Mouse (Mus musculus) CH12.LX (cell line): Measurements from ENCODE around the gene Myt1l. TPM values are rescaled to one million over a fixed set of nuclear protein-coding genes. Genes with fewer than 3 reads are reported as not detected.

Experiments used
- DNase-seq: peaks from one replicate; pipeline ENCODE4 v3.0.0-alpha.2; 2013; ENCODE audit errors: extremely low read depth
- H3K27ac ChIP-seq: 2 replicates; pipeline ENCODE4 v1.5.1; 2012; ENCODE audit warnings: low read depth, mild to moderate bottlenecking, control low read depth, moderate library complexity; ENCODE audit not compliant: insufficient read depth
- H3K27me3 ChIP-seq: replicated peaks from 2 replicates; pipeline ENCODE3; 2012; ENCODE audit warnings: inconsistent platforms
- H3K36me3 ChIP-seq, 2 experiments: replicated peaks in 1 of 2; 2 replicates each; pipeline versions ENCODE3 to v1.6.1; 2012; ENCODE audit warnings: inconsistent platforms in 1 of 2, low read length in 1 of 2, mild to moderate bottlenecking in 1 of 2, mixed read lengths in 1 of 2, moderate library complexity in 1 of 2; ENCODE audit not compliant: control insufficient read depth in 1 of 2, insufficient read depth in 1 of 2
- H3K4me1 ChIP-seq, 2 experiments: 2 replicates each; pipeline ENCODE4 v1.6.1; 2012; ENCODE audit warnings: inconsistent platforms in 1 of 2, moderate library complexity in 1 of 2; ENCODE audit not compliant: insufficient read depth in 2 of 2, control insufficient read depth in 1 of 2
- H3K4me2 ChIP-seq: 2 replicates; pipeline ENCODE4 v1.6.1; 2012; ENCODE audit warnings: low read depth, mild to moderate bottlenecking, control low read depth; ENCODE audit not compliant: poor library complexity, insufficient read depth, severe bottlenecking
- H3K4me3 ChIP-seq, 3 experiments: fragments of 150-350 bp in 1 of 3; sonication (generic) in 1 of 3; replicated peaks in 1 of 3; 2 replicates each; pipeline versions ENCODE3 to v1.5.1; 2011 to 2012; ENCODE audit warnings: low read depth in 2 of 3, low read length in 2 of 3, mild to moderate bottlenecking in 2 of 3, moderate library complexity in 2 of 3, control low read depth in 1 of 3, improper control_type of control experiment in 1 of 3, inconsistent platforms in 1 of 3, mixed read lengths in 1 of 3; ENCODE audit not compliant: poor library complexity in 1 of 3
- H3K79me2 ChIP-seq: replicated peaks from 2 replicates; pipeline ENCODE4 v1.6.1; 2012; ENCODE audit warnings: mild to moderate bottlenecking, moderate library complexity; ENCODE audit not compliant: control insufficient read depth, poor library complexity, insufficient read depth, severe bottlenecking; ENCODE audit errors: extremely low read depth
- H3K9ac ChIP-seq: 2 replicates; pipeline ENCODE4 v1.6.1; 2012; ENCODE audit warnings: low read depth, mild to moderate bottlenecking, control low read depth, moderate library complexity; ENCODE audit not compliant: insufficient read depth
- H3K9me3 ChIP-seq: replicated peaks from 2 replicates; pipeline ENCODE3; 2012; ENCODE audit warnings: low read length, inconsistent platforms, mixed read lengths
- BHLHE40 ChIP-seq: IDR thresholded peaks from 2 replicates; pipeline ENCODE4 v1.6.1; 2011; ENCODE audit warnings: mild to moderate bottlenecking, low read depth, low read length, improper control_type of control experiment
- CHD1 ChIP-seq: IDR thresholded peaks from 2 replicates; pipeline ENCODE4 v1.6.1; 2012; ENCODE audit warnings: low read depth, low read length, improper control_type of control experiment, inconsistent platforms
- CTCF ChIP-seq, 2 experiments: IDR thresholded peaks in 1 of 2; conservative IDR thresholded peaks in 1 of 2; 2 replicates each; pipeline ENCODE4 v1.5.1; 2011 to 2012; ENCODE audit warnings: low read depth in 2 of 2, low read length in 2 of 2, improper control_type of control experiment in 1 of 2, inconsistent platforms in 1 of 2, mild to moderate bottlenecking in 1 of 2, moderate library complexity in 1 of 2
- EP300 ChIP-seq: IDR thresholded peaks from 2 replicates; pipeline ENCODE4 v1.6.1; 2011; ENCODE audit warnings: low read length, improper control_type of control experiment
- ETS1 ChIP-seq: conservative IDR thresholded peaks from 2 replicates; pipeline ENCODE4 v1.6.1; 2012; ENCODE audit warnings: low read depth, mild to moderate bottlenecking, inconsistent platforms, low read length, improper control_type of control experiment, moderate library complexity
- KAT2A ChIP-seq: IDR thresholded peaks from 2 replicates; pipeline ENCODE4 v1.6.1; 2012; ENCODE audit warnings: low read length, improper control_type of control experiment, inconsistent platforms; ENCODE audit not compliant: insufficient replicate concordance
- MAFK ChIP-seq: IDR thresholded peaks from 2 replicates; pipeline ENCODE4 v1.6.1; 2011; ENCODE audit warnings: low read length, improper control_type of control experiment; ENCODE audit not compliant: insufficient replicate concordance
- MAX ChIP-seq: IDR thresholded peaks from 2 replicates; pipeline ENCODE4 v1.6.1; 2011; ENCODE audit warnings: low read length, improper control_type of control experiment
- MEF2A ChIP-seq: IDR thresholded peaks from 2 replicates; pipeline ENCODE4 v1.6.1; 2014; ENCODE audit warnings: low read depth, mild to moderate bottlenecking, inconsistent platforms, low read length, improper control_type of control experiment, borderline replicate concordance
- NELFE ChIP-seq: IDR thresholded peaks from 2 replicates; pipeline ENCODE4 v1.6.1; 2011; ENCODE audit warnings: low read depth, low read length, improper control_type of control experiment
- NRF1 ChIP-seq: IDR thresholded peaks from 2 replicates; pipeline ENCODE4 v1.6.1; 2014; ENCODE audit warnings: low read depth, mild to moderate bottlenecking, inconsistent platforms, low read length, improper control_type of control experiment, moderate library complexity
- PAX5 ChIP-seq: IDR thresholded peaks from 2 replicates; pipeline ENCODE4 v1.6.1; 2012; ENCODE audit warnings: low read length, inconsistent platforms, mixed read lengths
- POLR2A ChIP-seq: IDR thresholded peaks from 2 replicates; pipeline ENCODE4 v1.6.1; 2011; ENCODE audit warnings: low read depth, mild to moderate bottlenecking, improper control_type of control experiment, low read length
- POLR2AphosphoS2 ChIP-seq: IDR thresholded peaks from 2 replicates; pipeline ENCODE4 v1.6.1; 2011; ENCODE audit warnings: low read depth, low read length, improper control_type of control experiment
- RAD21 ChIP-seq: IDR thresholded peaks from 2 replicates; pipeline ENCODE4 v1.6.1; 2011; ENCODE audit warnings: low read depth, mild to moderate bottlenecking, low read length, improper control_type of control experiment, moderate library complexity
- SMC3 ChIP-seq: IDR thresholded peaks from 2 replicates; pipeline ENCODE4 v1.6.1; 2011; ENCODE audit warnings: low read depth, low read length, improper control_type of control experiment
- TBP ChIP-seq: conservative IDR thresholded peaks from 2 replicates; pipeline ENCODE4 v1.6.1; 2011; ENCODE audit warnings: low read depth, low read length, improper control_type of control experiment
- UBTF ChIP-seq: IDR thresholded peaks from 2 replicates; pipeline ENCODE4 v1.6.1; 2012; ENCODE audit warnings: low read depth, mild to moderate bottlenecking, inconsistent platforms, low read length, improper control_type of control experiment, moderate library complexity
- USF1 ChIP-seq: IDR thresholded peaks from 2 replicates; pipeline ENCODE4 v1.6.1; 2014; ENCODE audit warnings: low read depth, mild to moderate bottlenecking, inconsistent platforms, low read length, improper control_type of control experiment
- USF2 ChIP-seq: conservative IDR thresholded peaks from 2 replicates; pipeline ENCODE4 v1.6.1; 2011; ENCODE audit warnings: low read depth, low read length, improper control_type of control experiment
- dilution Hi-C: fragments of 300-500 bp; cut with MboI; formaldehyde crosslinking; loops from 2 replicates; pipeline ENCODE4 v1.14.3; 2020; ENCODE audit warnings: low sequenced_read_pairs; ENCODE audit not compliant: extremely low pct_unique_long_range_greater_than_20kb, extremely low pct_ligation_motif_present
- in situ Hi-C: fragments of 300-500 bp; cut with MboI; formaldehyde crosslinking; loops from 3 replicates; pipeline ENCODE4 v1.14.3; 2019; ENCODE audit warnings: low sequenced_read_pairs, low pct_ligation_motif_present, low pct_unique_long_range_greater_than_20kb, mixed read lengths
- polyA plus RNA-seq: library from polyadenylated mRNA; unstranded; fragments of >175 nt; gene quantifications from 2 replicates; pipeline ENCODE4 v1.2.1, GENCODE M21; 2012; ENCODE audit warnings: low read depth; ENCODE audit not compliant: insufficient read length
- total RNA-seq, 2 experiments: library from RNA; depleted of rRNA; stranded (reverse); fragments of 300-350 nt in 1 of 2; fragments of >200 nt in 1 of 2; gene quantifications; 2 replicates each; pipeline ENCODE4 v1.2.3; 2012 to 2014

Gene Myt1l
- total and polyA plus RNA-seq, 3 experiments: 0.31 to 1.1 TPM; not detected in 1

DNA sequence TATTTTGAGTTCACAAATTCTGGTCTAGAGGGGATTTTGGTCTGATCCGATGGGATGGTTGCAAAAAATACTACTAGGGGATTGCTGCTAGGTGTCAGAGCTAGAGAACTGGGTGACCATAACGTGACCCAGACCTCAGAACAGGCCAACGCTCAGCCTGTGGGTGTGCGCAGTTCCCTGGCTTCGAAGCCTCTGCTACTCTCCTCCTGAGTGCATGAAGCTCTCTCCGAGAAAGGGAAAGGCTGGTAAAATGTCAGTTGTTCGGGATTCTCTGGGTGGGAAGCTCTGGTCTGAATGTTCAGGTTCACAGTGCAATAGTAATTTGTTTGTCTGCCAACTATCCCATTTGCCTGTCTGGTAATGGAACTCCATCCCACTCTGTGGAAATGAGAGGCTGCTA lies 116.5 kb downstream of the Myt1l start:
- H3K9ac ChIP-seq: no peak overlapping the region
- H3K4me2 ChIP-seq: no peak overlapping the region
- H3K27ac ChIP-seq: no peak overlapping the region
- no peak for DNase-seq
- H3K79me2 ChIP-seq: no peaks in the 10 kb centered on the region
- no peaks in the 10 kb centered on the region for H3K36me3 ChIP-seq
- dilution Hi-C loops: no loop called here
- no peak for TF ChIP-seq KAT2A
- TF ChIP-seq USF2: no peak
- no peak for TF ChIP-seq MAFK
- TF ChIP-seq USF1: no peak
- no peak for TF ChIP-seq NELFE
- no peak for TF ChIP-seq CHD1
- no peak for TF ChIP-seq TBP
- TF ChIP-seq UBTF: no peak
- no peak for TF ChIP-seq NRF1
- no peak for TF ChIP-seq CTCF (conservative IDR thresholded peaks at IDR 0.05 in 1 of 2, IDR thresholded peaks at IDR 0.05 in 1 of 2; ENCODE audit: low read depth in 2 of 2, low read length in 2 of 2)
- no peak for TF ChIP-seq EP300
- no peak overlapping the region for H3K4me3 ChIP-seq
- in situ Hi-C loops: no loop called here
- H3K9me3 ChIP-seq: no peaks in the 10 kb centered on the region
- no peaks in the 10 kb centered on the region for H3K4me1 ChIP-seq
- H3K27me3 ChIP-seq: no peaks in the 10 kb centered on the region

DNA sequence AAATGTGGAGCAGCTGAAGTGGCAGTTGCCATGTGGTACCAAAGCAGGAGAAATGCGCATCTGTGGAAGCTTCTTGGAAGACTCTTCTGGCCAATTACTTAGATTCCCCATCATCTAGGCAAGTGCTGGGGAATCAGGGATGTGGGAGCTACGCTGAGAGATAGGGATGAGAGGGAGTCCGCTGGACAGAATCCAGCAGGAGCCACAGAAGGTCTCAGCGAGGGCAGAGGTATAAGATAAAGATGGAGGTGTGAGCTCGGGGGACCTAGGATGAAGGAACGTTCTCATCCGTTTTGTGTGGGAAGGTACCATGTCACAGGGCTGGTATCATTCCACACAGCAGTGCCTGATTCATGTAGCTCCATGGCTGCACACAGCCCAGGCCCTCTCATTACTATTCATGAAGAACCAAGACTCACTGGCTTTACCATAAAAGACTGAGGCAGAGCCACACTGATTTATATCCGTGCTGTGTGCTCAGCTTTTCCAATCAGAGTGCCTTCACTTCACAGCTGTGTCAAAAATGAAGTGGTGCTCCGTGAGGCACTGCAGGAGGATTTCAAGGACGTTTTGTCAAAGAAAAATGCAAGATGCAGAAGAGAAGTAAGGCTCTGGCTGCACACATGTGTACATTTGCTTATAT lies 121.4 kb downstream of the Myt1l start:
- Histone ChIP-seq H3K79me2 (no peaks in the 10 kb centered on the region), H3K27me3 (no peaks in the 10 kb centered on the region), H3K4me3 (no peak overlapping the region), H3K9ac (no peak overlapping the region), H3K9me3 (no peaks in the 10 kb centered on the region), H3K4me1 (no peaks in the 10 kb centered on the region), H3K27ac (no peak overlapping the region), H3K4me2 (no peak overlapping the region), H3K36me3 (no peaks in the 10 kb centered on the region)
- TF ChIP-seq RAD21: no peak
- TF ChIP-seq EP300: no peak
- TF ChIP-seq ETS1: no peak
- no peak for TF ChIP-seq PAX5
- no peak for TF ChIP-seq SMC3
- no peak for TF ChIP-seq POLR2A
- no peak for TF ChIP-seq BHLHE40
- TF ChIP-seq MEF2A: no peak
- no peak for TF ChIP-seq NELFE
- no peak for TF ChIP-seq POLR2AphosphoS2
- TF ChIP-seq MAX: no peak
- DNase-seq: no peak
- dilution Hi-C loops (no loop called here), in situ Hi-C loops (no loop called here)
